Mouse (Mus musculus) activated CD4-positive, CD25-positive, alpha-beta regulatory T cell, adult 4 months (primary cell): ENCODE measurements around the gene Pax6. TPM values are rescaled to one million over a fixed set of nuclear protein-coding genes. Genes with fewer than 3 reads are reported as not detected.

ENCODE experiments used
- ATAC-seq: one replicate; pipeline ENCODE4 v1.8.0; 2017
- polyA plus RNA-seq, 2 experiments: library from polyadenylated mRNA; unstranded; fragments of 100-300 nt; shearing (Covaris generic); gene quantifications; one replicate each; pipeline ENCODE4 v1.2.1; 2017

Gene Pax6
- polyA plus RNA-seq, 2 experiments from 2014 or later = 0.30 TPM; not detected in 1

DNA sequence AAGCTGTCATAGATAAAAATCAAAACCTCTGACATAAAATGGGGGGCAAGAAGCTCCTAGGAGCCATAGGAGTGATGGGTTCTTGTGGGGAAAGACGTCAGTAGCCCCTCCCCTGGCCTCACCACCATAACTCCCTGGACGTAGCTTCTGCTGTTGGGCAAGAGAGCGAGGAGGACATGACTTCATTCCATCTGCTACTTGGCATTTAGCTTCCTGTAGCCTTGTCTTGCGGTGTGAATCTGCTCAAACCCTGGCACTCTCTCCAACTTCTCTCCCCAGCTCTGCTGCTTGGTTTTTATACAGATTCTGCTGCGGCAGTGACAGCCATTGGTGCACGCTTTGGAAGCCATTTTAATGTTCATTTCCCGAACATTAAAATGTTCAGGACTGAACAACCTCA is 78.2 kb downstream of the Pax6 start:
- no peak for ATAC-seq

Other genes with a start within 250 kb of the Pax6 start
- gene Elp4, start 235.7 kb downstream of the Pax6 start, polyA plus RNA-seq = 10 to 100 TPM; 10.4 to 12.7 TPM
- 10 to 100 TPM; 55.0 to 56.4 TPM for gene Immp1l, start 235.7 kb downstream of the Pax6 start, polyA plus RNA-seq